Mouse (Mus musculus) liver, adult 2 months (tissue): ENCODE data around the gene Ggcx. TPM values are rescaled to one million over a fixed set of nuclear protein-coding genes. Genes with fewer than 3 reads are reported as not detected.
"Not testable (repeated sequence)": the region's sequence is repeated elsewhere in the genome, so short reads cannot be mapped to it uniquely, and the experiment has no call there.

ENCODE experiments used
- DNase-seq: peaks from one replicate; pipeline ENCODE4 v3.0.0-alpha.2; 2011; ENCODE audit warnings: low read depth, low spot score; ENCODE audit errors: extremely low read depth
- H3K27ac ChIP-seq: fragments of 200-500 bp; replicated peaks from 2 replicates; pipeline ENCODE4 v1.5.1; 2012; ENCODE audit warnings: low read depth, mild to moderate bottlenecking, control low read depth, inconsistent platforms, low read length; ENCODE audit not compliant: insufficient read depth
- H3K27me3 ChIP-seq: fragments of 200-500 bp; 2 replicates; pipeline ENCODE4 v1.6.1; 2012; ENCODE audit warnings: mild to moderate bottlenecking, moderate library complexity, low read length, inconsistent platforms; ENCODE audit not compliant: control insufficient read depth, insufficient read depth
- H3K36me3 ChIP-seq: fragments of 200-500 bp; 2 replicates; pipeline ENCODE4 v1.6.1; 2012; ENCODE audit warnings: low read length, inconsistent platforms; ENCODE audit not compliant: control insufficient read depth, insufficient read depth
- H3K4me1 ChIP-seq: fragments of 200-500 bp; 2 replicates; pipeline ENCODE4 v1.6.1; 2011; ENCODE audit warnings: low read length; ENCODE audit not compliant: control insufficient read depth, insufficient read depth
- H3K4me3 ChIP-seq: fragments of 200-500 bp; 2 replicates; pipeline ENCODE4 v1.5.1; 2011; ENCODE audit warnings: low read depth, mild to moderate bottlenecking, control low read depth, low read length, moderate library complexity; ENCODE audit not compliant: insufficient read depth
- H3K79me2 ChIP-seq: fragments of 200-500 bp; 2 replicates; pipeline ENCODE4 v1.6.1; 2012; ENCODE audit warnings: inconsistent platforms, mild to moderate bottlenecking, low read length, moderate library complexity; ENCODE audit not compliant: control insufficient read depth, insufficient read depth
- H3K9ac ChIP-seq: fragments of 200-500 bp; 2 replicates; pipeline ENCODE4 v1.6.1; 2012; ENCODE audit warnings: low read depth, mild to moderate bottlenecking, control low read depth, inconsistent platforms, low read length
- CTCF ChIP-seq: fragments of 200-500 bp; IDR thresholded peaks from 2 replicates; pipeline ENCODE4 v1.5.1; 2011; ENCODE audit warnings: low read depth, low read length, control low read depth
- POLR2A ChIP-seq: fragments of 200-500 bp; IDR thresholded peaks from 2 replicates; pipeline ENCODE4 v1.6.1; 2011; ENCODE audit warnings: low read length, control low read depth; ENCODE audit not compliant: insufficient read depth; ENCODE audit errors: extremely low read depth
- WGBS: fragments of 180-500 bp; shearing (Covaris S2); methylation state at CpG from one replicate; pipeline ENCODE4 v1.1.7; 2018; 5-methylcytosine and 5-hydroxymethylcytosine counted together
- polyA plus RNA-seq: library from polyadenylated mRNA; depleted of rRNA; stranded (reverse); fragments of >200 nt; gene quantifications from 2 replicates; pipeline ENCODE4 v1.2.3, GENCODE M21; 2012; rRNA removed
- total RNA-seq: library from RNA; depleted of rRNA; stranded (reverse); fragments of >200 nt; gene quantifications from 2 replicates; pipeline ENCODE4 v1.2.3, GENCODE M21; 2014; rRNA removed

Gene Ggcx
- total and polyA plus RNA-seq, 2 experiments = 67.3 to 71.0 TPM

GRCm38 (mm10) chr6:72477621-72478020 lies 63.5 kb downstream of the Ggcx start:
- no peak overlapping the region for H3K9ac ChIP-seq
- H3K79me2 ChIP-seq = no peaks in the 10 kb centered on the region
- no peak for TF ChIP-seq POLR2A
- TF ChIP-seq CTCF = no peak
- peak; percentile 39 for DNase-seq
- H3K36me3 ChIP-seq = no peaks in the 10 kb centered on the region
- H3K27me3 ChIP-seq = no peaks in the 10 kb centered on the region
- WGBS = 64% methylated on average over 3 of the region's 3 CpGs
- no peak overlapping the region for H3K4me3 ChIP-seq
- no peak overlapping the region for H3K27ac ChIP-seq
- H3K4me1 ChIP-seq = no peaks in the 10 kb centered on the region

GRCm38 (mm10) chr6:72478691-72479090 lies 64.6 kb downstream of the Ggcx start:
- H3K9ac ChIP-seq, H3K27ac ChIP-seq, H3K27me3 ChIP-seq, H3K36me3 ChIP-seq, H3K4me1 ChIP-seq, DNase-seq, H3K4me3 ChIP-seq, H3K79me2 ChIP-seq: not testable (repeated sequence)
- WGBS = 93% methylated on average over 3 of the region's 3 CpGs

GRCm38 (mm10) chr6:72479645-72480421 lies 65.7 kb downstream of the Ggcx start:
- no peak overlapping the region for H3K27ac ChIP-seq
- H3K9ac ChIP-seq = no peak overlapping the region
- 57% methylated on average over 12 of the region's 12 CpGs for WGBS
- no peak overlapping the region for H3K4me3 ChIP-seq
- TF ChIP-seq CTCF (no peak), POLR2A (no peak)
- H3K4me1 ChIP-seq = peaks cover 2% of the 10 kb centered on the region; the same call in 1 of the 2 replicates
- no peaks in the 10 kb centered on the region for H3K36me3 ChIP-seq
- H3K27me3 ChIP-seq = no peaks in the 10 kb centered on the region
- no peak for DNase-seq
- no peaks in the 10 kb centered on the region for H3K79me2 ChIP-seq

GRCm38 (mm10) chr6:72480422-72480702 lies 66.3 kb downstream of the Ggcx start:
- H3K36me3 ChIP-seq = no peaks in the 10 kb centered on the region
- no peak overlapping the region for H3K4me3 ChIP-seq
- no peak for DNase-seq
- H3K9ac ChIP-seq = no peak overlapping the region
- no peaks in the 10 kb centered on the region for H3K79me2 ChIP-seq
- WGBS = 73% methylated on average over 2 of the region's 2 CpGs
- H3K27me3 ChIP-seq = no peaks in the 10 kb centered on the region
- H3K27ac ChIP-seq = no peak overlapping the region
- H3K4me1 ChIP-seq = peaks cover 2% of the 10 kb centered on the region; the same call in 1 of the 2 replicates
- TF ChIP-seq CTCF (no peak), POLR2A (no peak)

Other genes starting within 250 kb of the Ggcx start
- 5.1 and 15.4 TPM in 2 replicates for gene Atoh8, start 178.7 kb upstream of the Ggcx start, total RNA-seq
- 22.9 and 28.7 TPM in 2 replicates for gene Atoh8, start 178.7 kb upstream of the Ggcx start, polyA plus RNA-seq
- not detected in 2 replicates for gene Sftpb, start 109.7 kb upstream of the Ggcx start, total RNA-seq
- 0.31 TPM in 1 of 2 replicates, not detected in the other for gene Sftpb, start 109.7 kb upstream of the Ggcx start, polyA plus RNA-seq
- 15.2 TPM in 2 replicates for gene Usp39, start 69.1 kb upstream of the Ggcx start, total RNA-seq
- gene Usp39, start 69.1 kb upstream of the Ggcx start, polyA plus RNA-seq = 10.5 and 11.9 TPM in 2 replicates
- 10.2 and 14.2 TPM in 2 replicates for gene 0610030E20Rik, start 67.0 kb upstream of the Ggcx start, total RNA-seq
- gene 0610030E20Rik, start 67.0 kb upstream of the Ggcx start, polyA plus RNA-seq = 17.5 and 18.5 TPM in 2 replicates
- 62.9 and 78.9 TPM in 2 replicates for gene Tmem150a, start 58.9 kb upstream of the Ggcx start, total RNA-seq
- gene Tmem150a, start 58.9 kb upstream of the Ggcx start, polyA plus RNA-seq = 202 and 244 TPM in 2 replicates
- gene Rnf181, start 47.4 kb upstream of the Ggcx start, total RNA-seq = 58.1 and 62.6 TPM in 2 replicates
- 66.4 and 75.2 TPM in 2 replicates for gene Rnf181, start 47.4 kb upstream of the Ggcx start, polyA plus RNA-seq
- 18.9 and 20.5 TPM in 2 replicates for gene Vamp5, start 33.8 kb upstream of the Ggcx start, total RNA-seq
- 18.3 and 18.5 TPM in 2 replicates for gene Vamp5, start 33.8 kb upstream of the Ggcx start, polyA plus RNA-seq
- 193 and 238 TPM in 2 replicates for gene Vamp8, start 23.6 kb upstream of the Ggcx start, total RNA-seq
- gene Vamp8, start 23.6 kb upstream of the Ggcx start, polyA plus RNA-seq = 219 and 220 TPM in 2 replicates
- gene Mat2a, start 25.2 kb downstream of the Ggcx start, total RNA-seq = 54.0 and 59.7 TPM in 2 replicates
- 19.8 and 31.1 TPM in 2 replicates for gene Mat2a, start 25.2 kb downstream of the Ggcx start, polyA plus RNA-seq
- gene Sh2d6, start 107.4 kb downstream of the Ggcx start, total RNA-seq = not detected in 2 replicates
- not detected in 2 replicates for gene Sh2d6, start 107.4 kb downstream of the Ggcx start, polyA plus RNA-seq
- 3.9 and 4.3 TPM in 2 replicates for gene Capg, start 130.1 kb downstream of the Ggcx start, total RNA-seq
- 2.2 and 2.8 TPM in 2 replicates for gene Capg, start 130.1 kb downstream of the Ggcx start, polyA plus RNA-seq
- 7.6 and 9.5 TPM in 2 replicates for gene Elmod3, start 184.1 kb downstream of the Ggcx start, total RNA-seq
- 14.7 and 16.0 TPM in 2 replicates for gene Elmod3, start 184.1 kb downstream of the Ggcx start, polyA plus RNA-seq
- 151 and 180 TPM in 2 replicates for gene Retsat, start 184.2 kb downstream of the Ggcx start, total RNA-seq
- 303 and 340 TPM in 2 replicates for gene Retsat, start 184.2 kb downstream of the Ggcx start, polyA plus RNA-seq
- 68.7 and 85.5 TPM in 2 replicates for gene Tgoln1, start 202.7 kb downstream of the Ggcx start, total RNA-seq
- gene Tgoln1, start 202.7 kb downstream of the Ggcx start, polyA plus RNA-seq = 41.4 and 48.0 TPM in 2 replicates